Mouse (Mus musculus) fibroblast of lung, adult 2 months (primary cell): ENCODE results near the gene Krt78.
"Not testable (repeated sequence)": the region's sequence is repeated elsewhere in the genome, so short reads cannot be mapped to it uniquely, and the experiment has no call there.

Experiments used
- DNase-seq: peaks from one replicate; pipeline ENCODE4 v3.0.0-alpha.2; 2011; ENCODE audit warnings: low read depth

The Krt78 gene

GRCm38 (mm10) chr15:101954187-101954586, at the start of gene Krt78:
Gene Krt78, minus strand, starts transcription at chr15:101954287.
- no peak for DNase-seq

GRCm38 (mm10) chr15:102003516-102003915, 49.4 kb upstream of the Krt78 start:
- DNase-seq: no peak

- no peak for DNase-seq
Observed at GRCm38 (mm10) chr15:102002646-102003488, 48.8 kb upstream of the Krt78 start.

GRCm38 (mm10) chr15:101999676-102000335, 45.7 kb upstream of the Krt78 start:
- DNase-seq: no peak

GRCm38 (mm10) chr15:101999156-101999555, 45.1 kb upstream of the Krt78 start:
- no peak for DNase-seq

GRCm38 (mm10) chr15:101996450-101997078, 42.5 kb upstream of the Krt78 start:
- not testable (repeated sequence) for DNase-seq

GRCm38 (mm10) chr15:101995484-101996236, 41.6 kb upstream of the Krt78 start:
- no peak for DNase-seq

GRCm38 (mm10) chr15:101994365-101994764, 40.3 kb upstream of the Krt78 start:
- DNase-seq: no peak

GRCm38 (mm10) chr15:101990946-101991345, 36.9 kb upstream of the Krt78 start:
- no peak for DNase-seq

GRCm38 (mm10) chr15:101988714-101989113, 34.6 kb upstream of the Krt78 start:
- no peak for DNase-seq

GRCm38 (mm10) chr15:101988119-101988518, 34.0 kb upstream of the Krt78 start:
- DNase-seq: no peak

GRCm38 (mm10) chr15:101984746-101985145, 30.7 kb upstream of the Krt78 start:
- DNase-seq: no peak

GRCm38 (mm10) chr15:101983949-101984601, 30.0 kb upstream of the Krt78 start:
- DNase-seq: peak; percentile 97

GRCm38 (mm10) chr15:101983315-101983948, 29.3 kb upstream of the Krt78 start:
- DNase-seq: no peak

- peak; percentile 29 for DNase-seq
Observed at GRCm38 (mm10) chr15:101980849-101981248, 26.8 kb upstream of the Krt78 start.

GRCm38 (mm10) chr15:101977043-101977726, 23.1 kb upstream of the Krt78 start:
- DNase-seq: peak; percentile 83

GRCm38 (mm10) chr15:101976641-101977040, 22.6 kb upstream of the Krt78 start:
- DNase-seq: no peak

GRCm38 (mm10) chr15:101976023-101976422, 21.9 kb upstream of the Krt78 start:
- peak; percentile 58 for DNase-seq

GRCm38 (mm10) chr15:101974083-101974845, 20.2 kb upstream of the Krt78 start:
- peak; percentile 29 for DNase-seq
